Mouse (Mus musculus): Measurements from ENCODE around the gene Nme6. TPM values are rescaled to one million over a fixed set of nuclear protein-coding genes. Genes with fewer than 3 reads are reported as not detected.

The Nme6 gene
- 12.0 TPM for polyA plus RNA-seq (2017; shearing (Covaris generic))

GRCm38 (mm10) chr9:109832391-109833087 is at the start of gene Nme6:
Gene Nme6, plus strand, starts transcription at chr9:109832749.

GRCm38 (mm10) chr9:109790570-109790969 is 42.0 kb upstream of the Nme6 start, which contains the start of gene Fbxw27:
Gene Fbxw27, minus strand, starts transcription at chr9:109790670.

GRCm38 (mm10) chr9:109811980-109812379 is 20.6 kb upstream of the Nme6 start, which contains the start of gene Spink8:
Gene Spink8, plus strand, starts transcription at chr9:109812280.

GRCm38 (mm10) chr9:109849312-109849758 is 16.8 kb downstream of the Nme6 start, which contains the start of gene Camp:
Gene Camp, minus strand, starts transcription at chr9:109849617.

GRCm38 (mm10) chr9:109874797-109875691 is 42.5 kb downstream of the Nme6 start, which contains the start of gene Cdc25a:
Gene Cdc25a, plus strand, starts transcription at chr9:109875579.

Other genes starting within 250 kb of the Nme6 start
- gene Fbxw24, start 206.7 kb upstream of the Nme6 start, polyA plus RNA-seq (2017; shearing (Covaris generic)), result not detected
- gene Fbxw25, start 168.1 kb upstream of the Nme6 start, polyA plus RNA-seq (2017; shearing (Covaris generic)), result not detected
- gene Fbxw18, start 130.0 kb upstream of the Nme6 start, polyA plus RNA-seq (2017; shearing (Covaris generic)), result not detected
- not detected for gene Fbxw26, start 86.7 kb upstream of the Nme6 start, polyA plus RNA-seq (2017; shearing (Covaris generic))
- not detected for gene Fbxw27, start 42.1 kb upstream of the Nme6 start, polyA plus RNA-seq (2017; shearing (Covaris generic))
- not detected for gene Spink8, start 20.5 kb upstream of the Nme6 start, polyA plus RNA-seq (2017; shearing (Covaris generic))
- gene Camp, start 16.9 kb downstream of the Nme6 start, polyA plus RNA-seq (2017; shearing (Covaris generic)), result not detected
- gene Cdc25a, start 42.8 kb downstream of the Nme6 start, polyA plus RNA-seq (2017; shearing (Covaris generic)), result 16.4 TPM
- gene Map4, start 98.7 kb downstream of the Nme6 start, polyA plus RNA-seq (2017; shearing (Covaris generic)), result 63.0 TPM